Comparison of ENCODE assay signal across 19 mouse cellular contexts in the genomic region with DNA sequence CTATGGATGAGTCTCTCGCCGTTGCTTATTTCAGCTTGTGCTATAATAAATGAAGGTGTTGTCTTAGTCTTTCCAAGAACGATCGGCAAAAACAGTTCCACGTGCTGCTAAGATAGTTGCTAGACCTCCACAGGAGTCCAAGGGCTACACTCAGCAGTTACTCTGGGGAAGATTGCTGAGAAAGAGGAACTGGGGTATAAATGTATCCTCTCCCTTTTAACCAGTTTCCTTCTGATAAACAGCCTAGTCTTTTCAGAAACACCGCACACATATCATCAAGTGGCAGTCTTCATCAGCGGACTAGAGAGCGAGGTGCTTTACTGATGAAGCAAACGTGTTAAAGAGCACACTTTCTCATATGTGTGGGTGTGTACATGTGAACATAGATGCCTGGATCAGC.
"Had no signal": no experiment of that assay in that cellular context is flagged by ENCODE, and none has a peak within 500 bp of the region (broad histone marks: within the 10 kb centered on the region; RNA-seq: fewer than 3 reads in every experiment).

No protein-coding gene starts in this region.

- H3K4me2 ChIP-seq: intestine, embryonic 15.5 days; liver, embryonic 13.5 days; lung, embryonic 14.5 days; midbrain, embryonic 11.5 days had no signal

- H3K4me1 ChIP-seq: intestine, embryonic 15.5 days had no signal

- H3K27ac ChIP-seq: intestine, embryonic 15.5 days; kidney, postnatal 0 days; layer of hippocampus, adult 2 months; left cerebral cortex, adult 2 months; liver, embryonic 13.5 days had no signal

- H3K27me3 ChIP-seq: intestine, embryonic 15.5 days; liver, embryonic 13.5 days had no signal

- DNase-seq: kidney, adult 11 months; kidney, adult 8-10 months; kidney, postnatal 25 days; layer of hippocampus, adult 9-11 months; layer of hippocampus, postnatal 36 days; liver, embryonic 13.5 days; lung, embryonic 14.5 days; lung, postnatal 36 days; midbrain, embryonic 14.5 days; right cerebral cortex, postnatal 14 days; right cerebral cortex, postnatal 4 days; thymus, adult 18-20 months; thymus, postnatal 36 days had no signal

- H3K9me3 ChIP-seq: intestine, embryonic 15.5 days; liver, embryonic 13.5 days had no signal

- ATAC-seq: intestine, embryonic 15.5 days; lung, postnatal 0 days had no signal

- H3K4me3 ChIP-seq: intestine, embryonic 15.5 days; layer of hippocampus, adult 2 months; left cerebral cortex, adult 2 months; liver, embryonic 13.5 days had no signal

- H3K9ac ChIP-seq: intestine, embryonic 15.5 days; liver, embryonic 13.5 days; lung, embryonic 14.5 days had no signal
